Mouse (Mus musculus) lung, postnatal 0 days (tissue): ENCODE data around the gene Fam19a2.

Source experiments
- CTCF ChIP-seq: IDR thresholded peaks from 2 replicates; pipeline ENCODE4 v1.5.1; 2016; ENCODE audit warnings: antibody characterized with exemption, mild to moderate bottlenecking
- EP300 ChIP-seq: IDR thresholded peaks from 2 replicates; pipeline ENCODE4 v1.6.1; 2016; ENCODE audit warnings: antibody characterized with exemption, mild to moderate bottlenecking, control low read depth

DNA sequence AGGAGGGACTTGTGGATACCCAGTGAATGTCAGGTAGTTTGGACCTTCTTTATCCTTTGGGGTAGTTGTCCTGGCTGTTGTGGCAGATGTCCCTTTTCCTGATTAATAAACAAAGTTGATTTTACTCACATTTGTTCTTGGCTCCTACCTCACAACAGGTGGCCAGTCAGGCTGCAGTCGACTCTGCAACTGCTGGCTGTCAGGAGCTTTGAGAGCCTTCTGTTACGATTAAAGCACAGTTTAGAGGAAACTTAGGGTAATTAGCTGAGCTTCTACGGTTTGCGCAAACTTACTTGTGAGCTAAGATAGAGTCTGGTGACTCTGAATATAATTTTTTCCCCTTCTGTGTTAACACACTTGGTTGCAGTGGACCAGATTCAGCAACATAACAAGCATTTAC lies 173.8 kb downstream of the Fam19a2 start:
- TF ChIP-seq EP300 (no peak), CTCF (no peak)
